Mouse (Mus musculus) adrenal gland, postnatal 10 days (tissue): ENCODE results near the gene Fndc4. TPM values are rescaled to one million over a fixed set of nuclear protein-coding genes. Genes with fewer than 3 reads are reported as not detected.

ENCODE experiments used
- DNase-seq: peaks from one replicate; pipeline ENCODE4 v3.0.0; 2021; ENCODE audit warnings: mixed read lengths
- long read RNA-seq, 2 experiments: library from polyadenylated mRNA; stranded (forward); transcript quantifications; one replicate each; pipeline ENCODE4 v2.0.0; 2021
- total RNA-seq, 2 experiments: library from RNA; stranded (reverse); gene quantifications; 2 replicates each; pipeline ENCODE4 v1.2.3; 2021

The Fndc4 gene
- 10 to 100 TPM in 1 of 2 experiments, 1 to 10 TPM in 1; 6.8 to 10.7 TPM for total RNA-seq
- long read RNA-seq, experiment 1, transcript Fndc4-202 (7 exons, 2,333 nt): major isoform, 5 of 8 reads
- long read RNA-seq, experiment 1, partial matches to known transcripts: 0 of 8 reads
- long read RNA-seq, experiment 1, other reads (novel, unspliced or antisense): 0 of 8 reads
- long read RNA-seq, experiment 2, partial matches to known transcripts: 0 of 3 reads
- long read RNA-seq, experiment 2, other reads (novel, unspliced or antisense): 2 of 3 reads

DNA sequence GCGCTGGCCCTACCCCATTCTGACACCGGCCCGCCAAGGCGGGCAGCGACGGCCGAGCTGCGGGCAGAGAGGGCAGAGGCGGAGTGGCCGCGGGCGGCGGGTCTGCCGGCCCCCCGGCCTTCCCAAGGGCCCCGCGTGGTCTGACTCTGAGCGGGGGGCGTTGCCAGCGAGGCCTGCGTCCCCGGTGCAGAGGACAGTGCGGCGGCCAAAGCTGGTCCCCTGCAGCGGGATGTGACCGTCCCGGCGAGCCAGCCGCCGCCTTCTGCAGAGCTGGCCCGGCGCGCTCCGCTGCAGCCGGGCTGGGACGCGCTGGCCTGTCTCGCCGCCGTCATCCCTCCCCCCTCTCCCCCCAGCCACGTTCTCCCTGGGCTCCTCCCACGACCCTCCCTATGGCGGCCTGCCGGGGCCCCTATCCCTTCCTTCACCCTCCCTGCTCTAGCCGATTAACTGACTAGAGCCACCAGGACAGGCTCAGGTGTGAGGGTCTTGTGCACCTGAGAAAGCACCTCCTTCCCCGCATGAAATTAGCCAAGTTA, at the start of gene Fndc4:
TSS of gene Fndc4 (minus strand) at position 475 of the 536 bp plus-strand sequence.
- DNase-seq: peak; percentile 48

DNA sequence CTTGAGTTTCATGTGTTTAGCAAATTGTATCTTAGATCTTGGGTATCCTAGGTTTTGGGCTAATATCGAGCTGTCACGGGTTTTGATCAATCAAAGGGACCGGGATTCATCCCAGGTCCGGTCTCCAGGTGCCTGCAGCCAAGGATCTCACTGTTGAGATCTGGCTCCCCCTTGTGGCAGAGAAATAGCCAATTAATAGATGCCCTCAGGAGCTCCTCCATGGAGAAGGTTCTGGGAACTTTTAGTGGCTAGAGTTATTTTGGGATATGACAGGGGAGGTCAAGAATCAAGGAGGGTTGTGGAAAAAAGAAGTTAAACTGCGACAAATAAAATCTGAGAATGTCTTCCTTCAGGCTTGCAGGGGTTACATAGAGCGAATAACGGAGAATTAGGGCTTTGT, 32.4 kb upstream of the Fndc4 start:
- peak; percentile 79 for DNase-seq

DNA sequence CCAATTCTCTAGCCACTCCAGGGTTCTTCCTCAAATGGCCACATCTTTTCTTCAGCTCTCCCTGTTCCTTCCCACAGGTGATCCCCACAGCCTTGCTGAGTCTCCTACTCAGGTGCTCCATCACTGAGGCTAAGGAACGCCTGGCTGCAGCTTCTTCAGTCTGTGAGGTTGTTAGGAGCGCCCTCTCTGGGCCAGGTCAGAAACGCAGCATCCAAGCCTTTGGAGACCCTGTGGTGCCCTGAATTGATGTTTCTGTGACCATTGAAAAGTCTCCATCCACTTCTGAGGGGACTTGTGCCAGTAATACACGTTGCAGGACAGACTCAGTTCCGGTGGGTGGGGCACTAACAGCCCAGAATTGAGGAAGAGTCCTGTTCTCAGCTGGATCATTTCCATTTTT, 31.0 kb upstream of the Fndc4 start:
- DNase-seq: no peak

DNA sequence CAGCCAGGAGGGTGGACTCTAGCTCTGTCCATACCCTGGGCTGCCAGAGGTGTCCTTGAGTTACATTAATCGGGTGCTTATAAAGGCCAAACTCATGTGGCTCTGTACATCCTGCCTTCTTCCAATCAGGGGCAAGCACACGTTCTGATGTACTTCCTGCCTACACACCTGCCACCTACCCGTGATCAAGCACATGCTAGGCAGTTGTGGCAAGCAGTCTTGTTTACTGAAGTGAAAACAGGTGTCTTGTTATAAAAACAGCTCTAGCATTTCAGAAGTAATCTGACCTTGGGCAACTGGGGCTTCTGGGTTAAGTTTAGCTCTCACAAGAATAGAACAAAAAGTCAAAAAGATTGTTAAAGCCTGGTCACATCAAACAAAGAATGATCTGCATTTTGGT, 28.2 kb upstream of the Fndc4 start:
- DNase-seq: no peak

DNA sequence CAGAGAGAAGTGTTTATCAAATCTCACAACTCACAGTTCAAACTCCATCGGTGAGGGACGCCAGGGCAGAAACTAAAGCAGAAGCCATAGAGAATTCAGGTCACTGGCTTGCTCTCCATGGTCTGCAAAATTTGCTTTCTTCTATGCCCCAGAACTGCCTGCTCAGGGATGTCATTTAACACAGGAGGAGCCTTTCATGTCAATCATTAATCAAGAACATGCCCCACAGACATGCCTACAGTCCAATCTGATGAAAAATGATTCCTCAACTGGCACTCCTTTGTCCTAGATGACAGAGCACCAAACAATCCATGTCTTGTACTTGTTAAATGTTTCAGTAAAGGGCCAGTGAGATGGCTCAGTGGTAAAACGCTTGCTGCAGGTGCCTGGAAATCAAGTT, 26.9 kb upstream of the Fndc4 start:
- DNase-seq: no peak

DNA sequence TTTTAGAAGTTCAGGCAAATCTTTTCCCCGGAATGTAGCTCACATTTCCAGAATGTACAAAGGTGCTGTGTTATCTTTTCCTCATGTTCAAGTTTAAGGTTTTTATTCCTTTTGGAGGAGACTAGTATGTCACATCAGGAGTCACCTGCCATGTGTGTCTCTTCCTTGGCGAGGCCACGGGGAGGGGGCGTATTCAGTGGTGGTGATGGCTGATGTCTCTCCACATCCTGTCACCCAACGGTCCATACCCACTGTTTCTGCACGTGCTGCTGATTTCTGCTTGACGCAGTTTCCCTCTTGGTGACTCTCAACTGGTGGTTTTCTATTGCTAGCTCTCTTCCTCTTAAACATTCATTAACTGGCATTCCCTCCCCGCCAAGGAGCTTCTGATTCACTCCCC, 16.9 kb upstream of the Fndc4 start:
- DNase-seq: no peak

DNA sequence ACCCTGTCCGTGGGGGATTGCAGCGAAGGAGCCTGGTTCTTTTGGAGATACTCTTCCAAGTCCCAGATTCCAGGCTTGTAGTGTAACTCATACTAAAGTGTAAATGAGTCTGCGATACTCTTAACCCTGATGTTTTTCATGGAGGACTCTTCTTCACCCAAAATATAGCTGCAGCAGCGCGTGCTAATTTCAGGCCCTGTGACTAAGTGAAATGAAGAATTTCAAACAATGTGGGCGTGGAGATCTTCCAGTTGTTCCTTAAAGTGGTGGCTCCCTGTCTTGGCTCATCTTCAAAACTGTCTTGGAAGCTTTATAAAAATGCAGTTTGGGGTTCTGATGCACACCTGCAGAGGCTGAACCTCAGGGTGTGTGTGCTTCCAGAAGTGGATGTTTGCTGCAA, 7.2 kb upstream of the Fndc4 start:
- no peak for DNase-seq

DNA sequence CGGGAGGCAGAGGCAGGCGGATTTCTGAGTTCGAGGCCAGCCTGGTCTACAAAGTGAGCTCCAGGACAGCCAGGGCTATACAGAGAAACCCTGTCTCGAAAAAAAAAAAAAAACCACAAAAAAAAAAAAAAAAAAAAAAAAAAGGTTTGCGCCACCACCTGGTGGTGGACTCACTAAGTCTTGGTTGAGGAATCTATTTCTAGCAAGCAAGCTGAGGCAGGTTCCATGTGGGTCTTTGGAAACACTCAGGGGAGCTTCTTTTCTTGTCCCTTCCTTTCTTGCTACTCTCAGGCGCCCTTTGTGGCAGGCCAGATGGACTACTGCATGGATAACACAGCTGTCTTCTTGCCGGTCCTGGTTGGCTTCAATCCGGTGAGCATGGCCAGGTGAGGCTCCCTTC, 6.0 kb upstream of the Fndc4 start:
- DNase-seq: no peak

DNA sequence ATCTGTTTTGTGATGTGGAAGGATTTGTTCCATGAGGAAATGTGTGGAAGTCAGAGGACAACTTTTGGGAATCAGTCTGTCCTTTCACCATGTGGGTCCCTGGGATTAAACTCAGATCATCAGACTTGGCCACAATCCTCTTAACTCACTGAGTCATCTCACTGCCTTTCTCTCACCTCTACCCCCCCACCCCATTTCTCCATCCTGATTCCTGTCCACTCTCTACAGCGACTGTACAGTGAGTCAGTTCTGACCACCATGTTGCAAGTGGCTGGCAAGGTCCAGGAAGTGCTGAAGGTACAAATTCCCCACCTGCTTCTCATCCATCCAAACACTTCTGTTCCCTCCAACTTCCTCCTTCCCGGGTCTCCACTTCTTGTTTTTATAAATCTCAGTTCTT, 2.6 kb upstream of the Fndc4 start:
- DNase-seq: no peak

DNA sequence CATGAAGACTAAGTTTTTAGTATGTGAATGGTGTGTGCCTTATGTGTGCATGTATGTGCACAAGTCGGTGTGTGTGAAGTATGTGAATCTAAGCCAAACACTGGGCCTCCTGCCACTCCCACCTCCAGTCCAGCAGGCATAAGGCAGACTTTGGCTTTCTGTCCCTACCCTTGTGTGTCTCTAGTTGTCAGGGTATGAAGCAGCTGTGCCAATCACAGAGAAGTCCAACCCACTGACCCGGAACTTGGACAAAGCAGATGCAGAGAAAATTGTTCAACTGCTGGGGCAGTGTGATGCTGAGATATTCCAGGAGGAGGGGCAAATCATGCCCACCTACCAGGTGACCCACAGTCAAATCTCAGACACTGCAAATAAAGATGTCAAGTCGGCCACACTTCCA, 2.1 kb upstream of the Fndc4 start:
- no peak for DNase-seq

DNA sequence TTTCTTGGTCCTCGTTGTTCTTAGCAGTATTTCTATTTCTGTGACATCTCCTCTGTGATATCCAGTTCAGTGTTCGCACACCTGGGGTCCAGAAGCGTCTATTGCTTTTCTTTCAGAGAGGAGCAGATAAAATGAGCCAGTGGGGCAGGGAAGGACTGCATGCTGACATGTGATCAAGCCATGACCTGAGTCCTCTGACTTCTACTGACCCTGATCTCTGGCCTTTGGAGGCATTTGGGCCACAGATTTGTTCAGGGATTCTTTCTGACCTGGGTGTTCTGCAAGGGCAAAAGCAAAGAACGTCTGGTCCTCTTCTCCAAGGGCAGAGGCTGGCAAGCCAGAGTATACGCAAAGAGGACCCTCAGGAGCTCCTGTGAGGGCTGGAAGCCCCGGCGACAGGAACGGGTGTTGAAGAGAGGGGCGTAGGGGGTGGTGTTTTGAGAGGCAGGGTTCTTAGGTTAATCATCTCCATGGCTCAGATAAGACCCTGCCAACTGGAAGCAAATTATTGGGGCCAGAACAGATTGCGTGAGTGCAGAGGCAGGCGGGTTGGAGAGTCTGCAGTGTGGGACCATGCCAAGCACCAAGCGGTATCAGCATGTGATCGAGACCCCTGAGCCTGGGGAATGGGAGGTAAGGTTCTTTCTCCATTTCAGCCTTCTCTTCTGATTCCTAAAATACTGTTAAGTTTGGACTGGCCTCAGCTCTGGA, 1.3 kb upstream of the Fndc4 start, which contains the start of gene Gckr:
TSS of gene Gckr (plus strand) at position 397 of the 711 bp plus-strand sequence.
- DNase-seq: no peak

DNA sequence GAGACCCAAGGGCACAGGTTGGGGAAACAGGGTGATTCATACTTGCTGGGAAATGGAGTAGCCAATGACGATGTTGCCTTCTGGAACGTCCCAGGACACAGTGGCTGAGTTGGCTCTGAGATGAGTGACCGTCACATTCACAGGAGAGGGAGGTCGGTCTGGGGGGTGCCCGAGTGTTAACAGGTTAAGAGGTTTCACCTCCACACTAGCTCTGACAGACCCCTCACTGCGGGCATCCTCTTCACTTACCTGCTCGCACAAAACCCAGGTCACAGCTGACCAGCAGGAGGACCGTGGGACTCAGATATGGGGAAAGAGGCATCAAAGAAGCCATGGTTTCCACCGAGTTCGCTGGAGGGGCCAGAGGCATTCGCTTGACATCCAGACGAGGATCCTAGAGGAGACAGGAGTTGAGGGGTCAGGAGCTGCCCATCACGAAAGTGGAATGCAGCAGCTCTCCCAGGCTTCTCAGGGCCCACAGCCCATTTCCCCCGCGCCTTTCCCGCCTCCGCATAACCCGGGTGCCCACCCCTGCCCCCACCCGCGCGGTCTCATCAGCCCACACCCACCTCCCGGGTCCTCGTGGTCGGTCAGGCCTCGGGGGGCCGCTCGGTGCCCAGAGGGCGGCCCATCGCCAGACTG, 795 bp downstream of the Fndc4 start:
- DNase-seq: peak; percentile 33

DNA sequence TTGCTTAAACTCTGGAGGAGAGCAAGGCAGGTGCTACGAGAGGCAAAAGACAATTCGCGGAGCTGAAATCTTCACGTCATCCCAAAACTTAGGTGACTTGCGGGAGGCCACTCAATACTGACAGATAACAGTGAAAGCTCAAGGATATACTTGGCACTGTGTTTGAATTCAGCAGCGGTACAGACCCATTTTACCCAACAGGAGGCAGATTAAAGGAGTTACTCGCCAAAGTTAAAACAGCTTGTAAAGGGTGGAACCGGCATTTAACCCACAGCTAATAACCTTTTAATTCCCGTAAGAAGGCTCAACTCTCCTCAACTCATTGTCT, 4.6 kb downstream of the Fndc4 start:
- DNase-seq: no peak

DNA sequence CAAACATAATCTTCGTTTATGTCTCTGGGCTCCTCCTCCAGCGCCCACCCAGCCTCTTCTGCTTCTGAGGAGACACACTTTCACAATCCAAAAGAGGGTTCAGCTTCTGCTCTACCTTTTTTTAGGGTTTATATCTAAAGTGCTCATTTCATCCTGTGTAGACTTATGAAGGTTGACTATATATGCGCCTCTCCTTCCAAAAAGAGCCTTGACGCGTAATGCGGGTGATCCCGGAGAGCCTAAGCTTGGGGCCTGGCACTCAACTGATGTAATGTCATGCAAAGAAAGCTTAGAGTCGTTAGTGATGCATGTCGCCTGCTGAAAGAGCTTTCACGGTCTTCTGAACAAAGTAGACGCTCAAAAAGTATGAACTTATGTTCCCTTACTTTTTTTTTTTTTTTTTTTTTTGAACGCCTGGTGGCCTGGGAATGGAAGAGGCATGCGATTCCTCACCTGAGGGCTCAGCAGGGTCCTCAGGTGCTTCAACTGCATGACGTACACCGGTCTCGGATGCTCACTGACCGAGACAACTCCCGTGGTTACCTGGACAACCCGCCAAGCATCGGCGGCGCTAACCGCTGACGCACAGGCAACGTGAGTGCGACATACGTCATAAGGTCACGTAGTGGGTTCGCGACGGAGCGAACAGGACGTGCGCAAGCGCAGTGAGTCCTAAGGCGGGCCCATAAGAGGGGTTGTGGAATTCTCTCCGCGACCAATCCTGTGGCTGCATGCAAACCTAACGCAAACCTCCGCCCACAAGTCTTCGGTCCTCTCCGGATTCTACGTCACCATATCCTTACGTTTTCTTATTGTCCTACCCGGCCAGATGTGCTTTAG, 5.1 kb downstream of the Fndc4 start, which contains the start of gene Ift172:
TSS of gene Ift172 (minus strand) at position 596 of the 840 bp plus-strand sequence.
- DNase-seq: peak; percentile 97

DNA sequence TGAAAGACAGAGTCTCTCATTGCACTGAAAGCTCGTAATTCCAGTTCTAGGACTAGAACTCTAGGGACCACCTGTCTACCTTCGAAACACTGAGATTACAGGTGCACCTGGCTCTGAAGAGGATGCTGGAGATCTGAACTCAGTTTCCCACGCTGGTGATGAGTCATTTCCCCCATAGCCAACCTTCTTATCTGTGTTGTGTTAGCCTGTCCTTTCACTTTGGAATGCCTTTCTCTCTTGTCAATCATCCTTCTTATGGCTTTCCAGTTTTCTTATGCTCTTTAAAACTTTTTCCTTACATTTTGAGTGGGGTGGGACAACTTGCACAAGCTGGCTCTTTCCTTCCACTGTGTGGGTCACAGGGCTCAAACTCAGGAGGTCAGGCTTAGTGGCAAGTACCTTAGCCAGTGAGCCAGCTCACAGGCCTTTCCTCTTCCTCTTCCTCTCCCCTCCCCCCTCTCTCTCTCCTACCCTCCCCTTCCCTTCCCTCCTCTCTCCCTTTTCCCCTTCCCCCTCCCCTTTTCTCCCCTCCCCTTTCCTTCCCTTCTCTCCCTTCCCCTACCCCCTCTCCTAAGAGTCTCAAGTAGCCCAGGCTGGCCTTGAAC, 6.2 kb downstream of the Fndc4 start:
- DNase-seq: no peak

DNA sequence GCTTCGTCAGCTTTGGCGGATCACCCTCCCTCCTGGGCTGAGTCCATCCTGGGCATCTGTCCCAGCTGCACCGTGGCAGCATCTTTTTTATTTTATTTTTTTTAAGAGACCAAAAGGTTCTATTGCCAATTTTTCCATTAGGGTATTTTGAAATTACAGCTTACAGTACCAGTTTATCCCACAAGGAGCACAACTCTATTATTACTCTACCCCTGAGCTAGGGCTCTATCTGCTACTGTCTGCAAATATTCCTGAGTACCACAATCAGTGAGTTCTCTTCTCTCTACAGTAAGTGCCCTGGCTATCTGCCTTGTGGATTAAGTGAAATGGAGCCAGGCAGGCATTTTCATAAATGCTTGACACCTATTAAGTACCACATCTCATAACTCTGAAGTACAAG, 7.2 kb downstream of the Fndc4 start:
- no peak for DNase-seq

DNA sequence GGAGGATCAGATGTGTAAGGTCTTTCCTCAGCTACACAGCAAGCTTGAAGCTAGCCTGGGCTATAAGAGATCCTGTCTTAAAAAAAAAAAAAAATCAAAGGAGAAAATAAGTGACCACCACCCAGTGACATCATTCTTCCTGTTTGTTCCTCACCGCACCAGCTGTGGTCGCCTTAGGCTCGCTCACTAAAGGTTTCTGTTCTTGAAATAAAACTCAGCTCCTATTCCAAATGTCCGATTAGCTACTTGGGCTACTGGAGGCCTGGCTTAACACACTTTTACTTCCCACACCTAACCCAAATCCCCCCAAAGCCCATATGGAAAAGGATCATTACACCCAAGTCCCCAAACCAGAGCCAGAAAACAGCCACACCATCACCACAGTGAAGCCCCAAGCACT, 7.7 kb downstream of the Fndc4 start:
- no peak for DNase-seq

DNA sequence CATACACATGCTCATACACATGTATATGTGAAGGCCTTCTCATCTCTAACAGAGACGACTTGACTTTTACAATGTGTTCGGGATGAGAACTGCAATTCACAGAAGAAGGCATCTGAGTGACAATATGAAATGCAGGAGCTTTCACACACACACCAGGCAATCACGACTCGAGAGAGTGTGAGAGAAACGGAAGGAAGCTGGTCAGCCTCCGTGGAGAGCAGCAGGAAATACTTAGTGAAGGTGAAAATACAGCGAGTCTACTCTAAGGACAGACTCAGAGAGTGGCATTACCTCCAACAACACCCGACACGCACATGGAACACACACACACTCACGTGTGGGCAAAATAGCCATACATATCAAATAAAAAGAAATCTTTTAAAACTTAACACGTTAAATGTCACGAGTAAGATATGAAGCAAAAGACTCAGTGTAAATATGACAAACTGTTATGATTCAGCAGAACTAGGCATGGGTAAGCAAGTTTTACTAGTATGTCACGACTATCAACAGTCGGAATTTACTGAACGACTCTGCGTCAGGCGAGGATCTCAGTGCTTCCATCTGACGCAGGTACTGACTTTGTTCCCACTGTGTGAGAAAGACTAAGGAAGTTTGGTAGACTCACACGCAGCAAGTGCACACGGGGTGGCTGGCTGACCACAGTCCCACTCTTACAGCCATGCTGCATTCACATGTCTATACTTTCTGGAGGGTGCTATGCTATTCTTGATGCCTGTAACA, 16.5 kb downstream of the Fndc4 start:
- no peak for DNase-seq

DNA sequence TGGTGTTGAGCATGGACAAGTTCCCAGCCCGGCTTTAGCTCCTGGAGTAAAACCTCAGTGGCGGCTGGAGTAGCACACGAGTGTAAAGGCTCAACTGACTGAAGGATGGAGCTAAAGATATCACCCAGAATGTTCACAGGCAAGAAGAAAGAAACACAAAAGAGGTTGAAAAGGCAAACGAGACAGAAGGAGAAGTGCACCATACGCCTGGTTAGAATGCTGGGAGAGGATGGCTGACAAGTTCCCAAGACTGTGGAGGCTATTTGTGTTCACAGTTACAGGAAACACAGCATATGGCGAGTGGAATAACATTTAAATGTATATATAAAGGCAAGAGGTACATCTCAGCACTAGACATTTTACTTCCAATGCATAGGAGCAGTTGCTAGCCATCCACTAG, 22.9 kb downstream of the Fndc4 start:
- no peak for DNase-seq

DNA sequence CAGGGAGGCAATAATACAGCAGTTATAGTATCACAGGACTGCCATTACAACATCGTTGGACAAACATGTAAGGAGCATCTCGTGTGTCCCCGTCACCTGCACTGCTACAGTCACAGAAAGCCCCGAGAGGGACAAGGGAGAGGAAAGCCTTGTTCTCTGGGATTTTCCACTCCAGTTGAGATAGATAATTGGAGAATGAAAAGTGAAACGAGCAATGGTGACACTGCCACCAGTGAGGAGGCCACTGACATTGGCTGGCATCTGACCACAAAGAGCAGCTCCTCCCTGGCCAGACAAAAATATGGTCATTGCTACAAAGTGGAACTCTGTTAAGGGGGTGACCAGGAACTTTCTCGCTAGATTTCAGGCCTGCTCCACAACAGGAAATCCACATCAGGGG, 28.2 kb downstream of the Fndc4 start:
- DNase-seq: no peak

DNA sequence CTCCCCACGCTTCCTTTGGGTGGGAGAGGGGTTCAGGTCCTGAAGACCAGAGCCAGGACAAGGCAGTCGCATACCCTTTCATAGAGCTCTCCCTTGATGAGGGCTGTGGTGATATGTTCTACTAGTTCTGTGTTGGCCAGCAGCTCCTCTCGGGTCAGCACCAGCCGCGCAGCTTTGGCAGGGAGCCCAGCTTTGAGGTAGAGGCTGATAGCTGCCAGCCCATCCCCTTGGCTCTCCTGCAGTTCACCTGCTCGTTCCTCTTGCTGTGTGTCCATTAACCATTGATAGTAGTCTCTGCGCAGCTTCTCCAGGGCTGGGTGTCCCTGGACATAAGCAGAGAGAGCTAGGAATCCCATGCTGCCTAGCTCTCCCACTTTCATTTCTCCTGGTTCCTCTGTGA, 29.8 kb downstream of the Fndc4 start:
- no peak for DNase-seq
